ENCODE assay signal across 15 mouse cellular contexts in genomic region chr17:30255928-30256560, GRCm38 (mm10).
A peak's percentile ranks its signal among the peaks of the same experiment; 100 is the strongest.
DNase-seq lines count a peak whose midpoint lies in the region; ATAC-seq and TF ChIP-seq lines count a peak whose summit lies in the region.
"Had no signal": no experiment of that assay in that cellular context is flagged by ENCODE, and none has a peak within 500 bp of the region (broad histone marks: within the 10 kb centered on the region; RNA-seq: fewer than 3 reads in every experiment).

No protein-coding gene starts in this region.

- DNase-seq in forebrain, embryonic 10.5 days (ENCODE audit: extremely low spot score, low spot score): no peak
- DNase-seq in forebrain, embryonic 11.5 days (ENCODE audit: low spot score): no peak
- DNase-seq in kidney, adult 2 months: peak; percentile 31
- no peak for DNase-seq in embryonic facial prominence, embryonic 10.5 days (ENCODE audit: low spot score)
- no peak for DNase-seq in yolk sac, embryonic 10.5 days (ENCODE audit: low spot score)
- no peak for DNase-seq in spleen, postnatal 14 days (ENCODE audit: low spot score in 2 of 2)
- DNase-seq: cerebellum, adult 11-12 months; gastrocnemius, postnatal 25 days; kidney, adult 18-20 months; thymus, adult 18-20 months had no signal

- 80% methylated on average over 8 of the region's 8 CpGs for WGBS in forebrain, embryonic 10.5 days
- WGBS in forebrain, embryonic 11.5 days: 73% methylated on average over 8 of the region's 8 CpGs
- WGBS in kidney, adult 2 months: 80% methylated on average over 8 of the region's 8 CpGs
- 69% methylated on average over 8 of the region's 8 CpGs for WGBS in kidney, embryonic 16.5 days
- WGBS in embryonic facial prominence, embryonic 10.5 days: 72% methylated on average over 8 of the region's 8 CpGs
- 48% methylated on average over 8 of the region's 8 CpGs for WGBS in intestine, postnatal 0 days

- no peak for ATAC-seq in forebrain, embryonic 11.5 days (replicated peaks; ENCODE audit: low FRiP score)
- ATAC-seq in kidney, embryonic 16.5 days (ENCODE audit: low FRiP score, low TSS enrichment): no peak
- peak; percentile 80 for ATAC-seq in intestine, postnatal 0 days

- no peak for TF ChIP-seq POLR2A in kidney, adult 2 months (IDR thresholded peaks at IDR 0.05; ENCODE audit: low read depth, low read length)

- no peak overlapping the region for H3K9ac ChIP-seq in forebrain, embryonic 11.5 days (ENCODE audit: low read length)
- no peak overlapping the region for H3K9ac ChIP-seq in kidney, embryonic 16.5 days (replicated peaks; ENCODE audit: low read length)
- no peak overlapping the region for H3K9ac ChIP-seq in intestine, postnatal 0 days (ENCODE audit: low read depth, low read length)
- H3K9ac ChIP-seq: limb, embryonic 12.5 days; liver, embryonic 15.5 days had no signal

- H3K4me1 ChIP-seq in forebrain, embryonic 10.5 days: peaks cover 72% of the 10 kb centered on the region
- peaks cover 15% of the 10 kb centered on the region for H3K4me1 ChIP-seq in forebrain, embryonic 11.5 days (replicated peaks; ENCODE audit: control insufficient read depth, insufficient read depth, low read length)
- no peaks in the 10 kb centered on the region for H3K4me1 ChIP-seq in kidney, adult 2 months (ENCODE audit: control insufficient read depth, insufficient read depth, low read length)
- H3K4me1 ChIP-seq in kidney, embryonic 16.5 days (ENCODE audit: insufficient read depth, low read length): peaks cover 34% of the 10 kb centered on the region
- peaks cover 62% of the 10 kb centered on the region for H3K4me1 ChIP-seq in embryonic facial prominence, embryonic 10.5 days
- H3K4me1 ChIP-seq in intestine, postnatal 0 days (replicated peaks; ENCODE audit: control insufficient read depth, insufficient read depth, low read length): peaks cover 6% of the 10 kb centered on the region; the same call in 1 of the 2 replicates
- H3K4me1 ChIP-seq: liver, embryonic 15.5 days had no signal

- no peaks in the 10 kb centered on the region for H3K36me3 ChIP-seq in forebrain, embryonic 10.5 days (replicated peaks)
- no peaks in the 10 kb centered on the region for H3K36me3 ChIP-seq in forebrain, embryonic 11.5 days (ENCODE audit: control insufficient read depth, insufficient read depth, low read length)
- no peaks in the 10 kb centered on the region for H3K36me3 ChIP-seq in kidney, adult 2 months (ENCODE audit: control insufficient read depth, insufficient read depth, low read length)
- no peaks in the 10 kb centered on the region for H3K36me3 ChIP-seq in kidney, embryonic 16.5 days (ENCODE audit: insufficient read depth, low read length)
- H3K36me3 ChIP-seq in embryonic facial prominence, embryonic 10.5 days (replicated peaks): no peaks in the 10 kb centered on the region
- H3K36me3 ChIP-seq in intestine, postnatal 0 days (ENCODE audit: control insufficient read depth, insufficient read depth): no peaks in the 10 kb centered on the region
- H3K36me3 ChIP-seq: limb, embryonic 12.5 days; liver, embryonic 15.5 days had no signal

- no peak overlapping the region for H3K4me3 ChIP-seq in forebrain, embryonic 10.5 days
- no peak overlapping the region for H3K4me3 ChIP-seq in forebrain, embryonic 11.5 days (ENCODE audit: low read depth, low read length)
- H3K4me3 ChIP-seq in kidney, adult 2 months (ENCODE audit: insufficient read depth, low read depth, low read length): no peak overlapping the region
- H3K4me3 ChIP-seq in kidney, embryonic 16.5 days (ENCODE audit: low read length): no peak overlapping the region
- no peak overlapping the region for H3K4me3 ChIP-seq in embryonic facial prominence, embryonic 10.5 days
- no peak overlapping the region for H3K4me3 ChIP-seq in intestine, postnatal 0 days (ENCODE audit: low read depth, low read length)
- H3K4me3 ChIP-seq: left cerebral cortex, adult 2 months; limb, embryonic 12.5 days; liver, embryonic 15.5 days had no signal

- H3K4me2 ChIP-seq in forebrain, embryonic 11.5 days (ENCODE audit: low read depth, low read length, severe bottlenecking): no peak overlapping the region
- no peak overlapping the region for H3K4me2 ChIP-seq in kidney, embryonic 16.5 days (replicated peaks; ENCODE audit: low read depth, low read length)
- H3K4me2 ChIP-seq in intestine, postnatal 0 days (replicated peaks; ENCODE audit: low read depth): no peak overlapping the region
- H3K4me2 ChIP-seq: limb, embryonic 12.5 days; liver, embryonic 15.5 days had no signal

- H3K27me3 ChIP-seq in forebrain, embryonic 10.5 days (ENCODE audit: poor library complexity, severe bottlenecking): no peaks in the 10 kb centered on the region
- H3K27me3 ChIP-seq in forebrain, embryonic 11.5 days (ENCODE audit: control insufficient read depth, insufficient read depth, low read length): no peaks in the 10 kb centered on the region
- H3K27me3 ChIP-seq in kidney, adult 2 months (replicated peaks; ENCODE audit: control insufficient read depth, insufficient read depth, low read length): no peaks in the 10 kb centered on the region
- H3K27me3 ChIP-seq in kidney, embryonic 16.5 days (ENCODE audit: insufficient read depth, low read length): no peaks in the 10 kb centered on the region
- H3K27me3 ChIP-seq in embryonic facial prominence, embryonic 10.5 days (replicated peaks; ENCODE audit: low read depth, poor library complexity, severe bottlenecking): no peaks in the 10 kb centered on the region
- no peaks in the 10 kb centered on the region for H3K27me3 ChIP-seq in intestine, postnatal 0 days (replicated peaks; ENCODE audit: control insufficient read depth, insufficient read depth, low read length)
- H3K27me3 ChIP-seq: limb, embryonic 12.5 days; liver, embryonic 15.5 days had no signal

- peak overlapping the region; percentile 62 for H3K27ac ChIP-seq in forebrain, embryonic 10.5 days
- H3K27ac ChIP-seq in forebrain, embryonic 11.5 days (ENCODE audit: low read depth, low read length): no peak overlapping the region
- no peak overlapping the region for H3K27ac ChIP-seq in kidney, adult 2 months (ENCODE audit: insufficient read depth, low read depth, low read length)
- no peak overlapping the region for H3K27ac ChIP-seq in kidney, embryonic 16.5 days (ENCODE audit: low read length)
- peak overlapping the region; percentile 60; the same call in 1 of the 2 replicates for H3K27ac ChIP-seq in embryonic facial prominence, embryonic 10.5 days (replicated peaks)
- H3K27ac ChIP-seq in intestine, postnatal 0 days (ENCODE audit: low read depth, low read length): no peak overlapping the region
- H3K27ac ChIP-seq: left cerebral cortex, adult 2 months; limb, embryonic 12.5 days; liver, embryonic 15.5 days had no signal

- no peaks in the 10 kb centered on the region for H3K9me3 ChIP-seq in forebrain, embryonic 10.5 days
- H3K9me3 ChIP-seq in forebrain, embryonic 11.5 days (ENCODE audit: control insufficient read depth, low read length): no peaks in the 10 kb centered on the region
- no peaks in the 10 kb centered on the region for H3K9me3 ChIP-seq in kidney, embryonic 16.5 days (ENCODE audit: low read length)
- H3K9me3 ChIP-seq in embryonic facial prominence, embryonic 10.5 days: no peaks in the 10 kb centered on the region
- H3K9me3 ChIP-seq in intestine, postnatal 0 days (ENCODE audit: control insufficient read depth): no peaks in the 10 kb centered on the region
- H3K9me3 ChIP-seq: limb, embryonic 12.5 days; liver, embryonic 15.5 days had no signal

- TF ChIP-seq CTCF in kidney, adult 2 months (conservative IDR thresholded peaks at IDR 0.05; ENCODE audit: insufficient read depth, insufficient read length, low read depth, low read length): no peak
- no peak for TF ChIP-seq CTCF in intestine, postnatal 0 days (IDR thresholded peaks at IDR 0.05; ENCODE audit: low read depth)

Comparison
In these comparisons a context has a peak if more than half of its experiments do, and no peak if none do; other contexts are left out.
1. H3K27ac ChIP-seq: peak in forebrain, embryonic 10.5 days (single experiment) and embryonic facial prominence, embryonic 10.5 days (single experiment); none in forebrain, embryonic 11.5 days (single experiment), kidney, adult 2 months (single experiment), kidney, embryonic 16.5 days (single experiment) and intestine, postnatal 0 days (single experiment).